Mouse (Mus musculus): ENCODE measurements at regions not wholly inside any gene's neighbourhood (a gene's known extent, or its start where the extent isn't known, plus 50 kb on each side); places are given as distances from the start of the nearest gene placed in this dataset.

DNA sequence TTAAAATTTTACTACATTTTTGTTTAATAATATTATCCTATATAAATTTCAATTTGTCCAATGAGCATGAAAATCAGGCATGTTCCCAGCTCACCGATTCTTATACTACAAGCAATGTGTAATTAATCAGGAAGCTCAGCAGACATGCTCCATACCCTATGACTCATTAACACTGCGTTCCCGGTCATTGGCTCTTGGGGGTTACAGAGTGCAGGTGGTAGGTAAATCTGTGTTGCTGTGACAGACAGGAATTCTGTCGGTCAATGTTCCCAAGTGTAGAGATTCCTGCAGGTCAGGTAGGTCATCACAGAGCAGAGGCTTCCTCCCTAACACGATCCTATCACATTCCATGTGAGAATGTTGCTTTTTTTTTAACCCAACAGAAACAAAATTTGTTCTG is 371.0 kb downstream of the Lpin1 start:
- Histone ChIP-seq H3K4me3 (no peak overlapping the region), H3K27ac (no peak overlapping the region)
- no peak for TF ChIP-seq CTCF (IDR thresholded peaks at IDR 0.05)
- intact Hi-C loops (cut with DNase I) = no loop called here
- DNase-seq (ENCODE audit: extremely low spot score in 1 of 2, low spot score in 2 of 2) = no peak

DNA sequence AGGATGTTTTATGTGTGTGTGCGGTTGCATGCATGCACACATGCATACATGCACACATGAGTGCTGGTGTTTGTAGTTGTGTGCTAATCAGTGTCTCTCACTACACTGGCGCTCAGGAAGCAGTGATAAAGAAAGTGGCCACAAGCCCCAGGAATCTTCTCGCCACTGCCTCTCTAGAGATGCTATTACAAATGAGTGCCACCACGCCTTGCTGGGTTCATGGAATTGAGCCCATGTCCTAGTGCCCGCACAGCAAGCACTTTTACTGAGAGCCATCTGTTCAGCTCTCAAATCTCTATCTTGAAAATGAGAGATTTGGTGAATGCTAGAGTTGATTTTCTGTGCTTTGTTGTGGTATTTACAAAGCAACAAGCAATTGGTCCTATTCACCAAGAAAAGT is 373.3 kb downstream of the Lpin1 start:
- no peak for TF ChIP-seq CTCF (IDR thresholded peaks at IDR 0.05)
- H3K27ac ChIP-seq = no peak overlapping the region
- no peak overlapping the region for H3K4me3 ChIP-seq
- no peak for DNase-seq (ENCODE audit: extremely low spot score in 1 of 2, low spot score in 2 of 2)
- intact Hi-C loops (cut with DNase I) = no loop called here

DNA sequence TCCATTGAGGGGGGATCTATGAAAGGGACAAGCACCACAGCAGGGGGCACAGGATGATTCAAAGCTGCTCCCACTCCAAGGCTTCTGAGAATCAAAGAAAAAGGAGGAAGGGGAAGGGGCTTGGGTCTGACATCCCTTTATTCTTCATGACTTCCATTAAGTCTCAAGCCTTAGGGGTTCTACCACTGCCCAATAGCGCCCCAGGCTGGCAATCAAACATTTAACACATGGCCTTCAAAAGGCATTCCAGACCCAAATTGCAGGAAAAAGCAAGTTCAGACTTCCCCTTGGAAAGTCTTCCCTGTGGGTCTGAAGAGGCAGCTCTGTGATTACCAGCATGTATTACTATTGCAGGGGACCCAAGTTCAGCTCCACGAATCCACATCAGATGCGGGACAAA is 377.2 kb downstream of the Lpin1 start:
- DNase-seq (ENCODE audit: extremely low spot score in 1 of 2, low spot score in 2 of 2) = no peak
- intact Hi-C loops (cut with DNase I) = loop anchor here (5.0 kb wide), 1 partner anchor 279 kb away; no protein-coding TSS in a partner anchor
- Histone ChIP-seq H3K4me3 (no peak overlapping the region), H3K27ac (no peak overlapping the region)
- no peak; the same call in 1 of the 2 replicates for TF ChIP-seq CTCF (IDR thresholded peaks at IDR 0.05)

GRCm38 (mm10) chr12:16232828-16233227 is 377.9 kb downstream of the Lpin1 start:
- no peak for TF ChIP-seq CTCF (IDR thresholded peaks at IDR 0.05)
- intact Hi-C loops (cut with DNase I) = loop anchor here (5.0 kb wide), 1 partner anchor 279 kb away; no protein-coding TSS in a partner anchor
- no peak overlapping the region for H3K4me3 ChIP-seq
- no peak overlapping the region; the same call in 1 of the 2 replicates for H3K27ac ChIP-seq
- no peak for DNase-seq (ENCODE audit: extremely low spot score in 1 of 2, low spot score in 2 of 2)

- TF ChIP-seq CTCF (IDR thresholded peaks at IDR 0.05) = no peak
- Histone ChIP-seq H3K4me3 (no peak overlapping the region), H3K27ac (peak overlapping the region; percentile 48; the same call in 1 of the 2 replicates)
- no peak for DNase-seq (ENCODE audit: extremely low spot score in 1 of 2, low spot score in 2 of 2)
- intact Hi-C loops (cut with DNase I) = loop anchor here (5.0 kb wide), 1 partner anchor 280 kb away; no protein-coding TSS in a partner anchor
Observed at GRCm38 (mm10) chr12:16232051-16232450, 378.7 kb downstream of the Lpin1 start.

DNA sequence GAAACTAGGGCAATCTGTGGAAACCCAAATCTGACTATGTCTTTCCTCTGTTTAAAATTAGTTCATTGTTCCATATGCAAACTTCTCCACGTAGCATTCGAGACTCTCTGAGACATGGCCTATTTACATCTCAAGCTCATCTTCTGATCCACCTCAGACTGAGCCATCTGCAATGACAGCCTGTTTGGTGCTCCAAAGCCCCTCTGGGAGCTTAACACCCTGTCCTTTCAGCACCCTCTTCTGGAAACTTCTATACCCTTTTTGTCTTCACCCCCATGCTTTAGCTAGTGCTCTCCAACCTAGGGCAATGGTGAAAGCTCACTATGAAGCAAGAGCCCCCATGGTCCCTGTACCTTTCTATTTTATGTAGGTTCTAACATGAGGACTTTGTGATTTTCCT is 379.7 kb downstream of the Lpin1 start:
- Histone ChIP-seq H3K27ac (peak overlapping the region; percentile 45; the same call in 1 of the 2 replicates), H3K4me3 (no peak overlapping the region)
- DNase-seq (ENCODE audit: extremely low spot score in 1 of 2, low spot score in 2 of 2) = no peak
- TF ChIP-seq CTCF (IDR thresholded peaks at IDR 0.05) = no peak; the same call in 1 of the 2 replicates
- intact Hi-C loops (cut with DNase I) = loop anchor here (2.0 to 5.0 kb wide), 2 partner anchors 281 to 414 kb away; partner anchors contain the start of gene Trib2

GRCm38 (mm10) chr12:16225428-16225827 is 385.3 kb downstream of the Lpin1 start:
- Histone ChIP-seq H3K4me3 (no peak overlapping the region), H3K27ac (no peak overlapping the region)
- TF ChIP-seq CTCF (IDR thresholded peaks at IDR 0.05) = no peak
- intact Hi-C loops (cut with DNase I) = no loop called here
- no peak for DNase-seq (ENCODE audit: extremely low spot score in 1 of 2, low spot score in 2 of 2)

- DNase-seq (ENCODE audit: extremely low spot score in 1 of 2, low spot score in 2 of 2) = no peak
- intact Hi-C loops (cut with DNase I) = no loop called here
Observed at GRCm38 (mm10) chr12:16222836-16223450, 387.8 kb downstream of the Lpin1 start.

GRCm38 (mm10) chr12:16222205-16222604 is 388.6 kb downstream of the Lpin1 start:
- no peak for DNase-seq (ENCODE audit: extremely low spot score in 1 of 2, low spot score in 2 of 2)
- intact Hi-C loops (cut with DNase I) = no loop called here
- no peak for TF ChIP-seq CTCF (IDR thresholded peaks at IDR 0.05)
- H3K27ac ChIP-seq = no peak overlapping the region
- H3K4me3 ChIP-seq = no peak overlapping the region

More at GRCm38 (mm10) chr12:16222836-16223450, 387.8 kb downstream of the Lpin1 start:
- no peak overlapping the region for H3K27ac ChIP-seq
- TF ChIP-seq CTCF (IDR thresholded peaks at IDR 0.05) = no peak
- no peak overlapping the region for H3K4me3 ChIP-seq

- intact Hi-C loops (cut with DNase I) = no loop called here
- no peak for TF ChIP-seq CTCF (IDR thresholded peaks at IDR 0.05)
- Histone ChIP-seq H3K4me3 (no peak overlapping the region), H3K27ac (no peak overlapping the region)
- no peak for DNase-seq (ENCODE audit: extremely low spot score in 1 of 2, low spot score in 2 of 2)
Observed at GRCm38 (mm10) chr12:16221142-16221541, 389.6 kb downstream of the Lpin1 start.

- Histone ChIP-seq H3K4me3 (no peak overlapping the region), H3K27ac (no peak overlapping the region)
- no peak for TF ChIP-seq CTCF (IDR thresholded peaks at IDR 0.05)
- intact Hi-C loops (cut with DNase I) = no loop called here
- DNase-seq (ENCODE audit: extremely low spot score in 1 of 2, low spot score in 2 of 2) = no peak
Observed at GRCm38 (mm10) chr12:16220561-16220960, 390.2 kb downstream of the Lpin1 start.

DNA sequence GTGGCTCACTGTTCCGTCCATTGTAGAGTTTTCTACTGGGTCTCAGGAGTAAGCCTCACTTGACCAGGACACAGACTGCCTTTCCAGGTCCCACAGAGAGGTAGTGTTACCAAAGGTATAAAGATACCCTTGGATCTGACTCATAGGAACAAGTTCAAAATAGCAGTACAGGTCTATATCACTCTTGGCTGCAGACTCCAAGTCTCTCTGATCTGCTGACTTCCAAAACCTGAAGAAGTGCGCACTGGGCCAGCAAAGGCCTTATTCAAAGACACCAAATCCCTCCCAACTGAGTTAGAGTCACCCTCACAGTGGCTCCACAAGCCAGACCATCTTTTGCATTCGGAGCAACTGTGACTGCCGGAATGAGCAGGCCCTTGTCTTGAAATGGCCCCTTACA is 391.9 kb downstream of the Lpin1 start:
- H3K4me3 ChIP-seq = no peak overlapping the region
- TF ChIP-seq CTCF (IDR thresholded peaks at IDR 0.05) = no peak
- DNase-seq (ENCODE audit: extremely low spot score in 1 of 2, low spot score in 2 of 2) = no peak
- no peak overlapping the region for H3K27ac ChIP-seq
- intact Hi-C loops (cut with DNase I) = no loop called here

DNA sequence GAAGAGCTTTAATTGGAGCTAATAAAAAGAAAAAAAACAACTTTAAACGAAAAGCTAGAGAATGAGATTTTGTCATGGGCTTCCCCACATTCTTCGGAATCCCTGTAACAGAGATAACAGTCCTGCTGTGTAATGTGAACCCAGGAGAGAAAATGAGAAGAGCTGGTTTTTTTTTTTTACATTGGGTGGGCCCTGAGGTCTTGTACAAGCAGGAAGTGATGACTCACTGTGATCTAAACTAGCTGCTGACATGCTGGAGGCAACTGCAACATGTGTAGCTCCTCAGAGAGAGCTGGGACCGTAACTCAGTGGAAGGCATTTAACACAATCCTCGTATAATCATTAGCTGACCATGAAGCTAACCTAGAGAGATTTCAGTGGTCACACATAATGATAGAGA is 393.8 kb upstream of the Trib2 start:
- no peak overlapping the region for H3K4me3 ChIP-seq
- no peak for DNase-seq (ENCODE audit: extremely low spot score in 1 of 2, low spot score in 2 of 2)
- H3K27ac ChIP-seq = no peak overlapping the region
- intact Hi-C loops (cut with DNase I) = no loop called here
- TF ChIP-seq CTCF (IDR thresholded peaks at IDR 0.05) = no peak

All from left cerebral cortex, adult 2 months (tissue).